Mouse (Mus musculus) hematopoietic stem cell, adult 5-6 weeks (primary cell): ENCODE results near the gene Wipi2. TPM values are rescaled to one million over a fixed set of nuclear protein-coding genes. Genes with fewer than 3 reads are reported as not detected.

ENCODE experiments used
- ATAC-seq, 2 experiments: fragments of 125-278 bp in 1 of 2; replicated peaks in 1 of 2; 2 replicates each; pipeline ENCODE4 v1.8.0; 2016 to 2017; ENCODE audit warnings: inconsistent platforms in 2 of 2, mild to moderate bottlenecking in 2 of 2, moderate number of reproducible peaks in 2 of 2, low read depth in 1 of 2, moderate TSS enrichment in 1 of 2; ENCODE audit not compliant: low FRiP score in 2 of 2, poor library complexity in 2 of 2, severe bottlenecking in 2 of 2, insufficient read depth in 1 of 2, low TSS enrichment in 1 of 2
- total RNA-seq: library from RNA; stranded (forward); fragments of 172-1452, 232-1000 nt; gene quantifications from 2 replicates; pipeline ENCODE4 v1.2.3, GENCODE M21; 2017

Wipi2 gene
- total RNA-seq: 44.5 and 53.7 TPM in 2 replicates

DNA sequence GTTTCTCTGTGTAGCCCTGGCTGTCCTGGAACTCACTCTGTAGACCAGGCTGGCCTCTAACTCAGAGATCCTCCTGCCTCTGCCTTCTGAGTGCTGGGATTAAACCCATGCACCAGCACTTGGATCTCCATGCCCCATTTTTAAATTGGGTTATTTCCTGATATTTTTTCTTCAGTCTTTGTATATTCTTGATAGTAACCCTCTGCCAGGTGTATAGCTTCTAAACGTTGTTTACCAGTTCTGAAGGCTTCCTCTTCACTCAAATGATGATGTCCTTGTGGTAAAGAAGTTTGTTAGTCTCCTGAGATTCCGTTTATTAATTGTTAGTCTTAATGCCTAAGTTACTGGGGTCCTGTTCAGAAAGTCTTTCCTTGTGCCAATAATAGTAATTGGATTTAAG lies at the start of gene Wipi2:
TSS of gene Wipi2 (plus strand) at position 301 of the 400 bp plus-strand sequence.
- no peak for ATAC-seq

DNA sequence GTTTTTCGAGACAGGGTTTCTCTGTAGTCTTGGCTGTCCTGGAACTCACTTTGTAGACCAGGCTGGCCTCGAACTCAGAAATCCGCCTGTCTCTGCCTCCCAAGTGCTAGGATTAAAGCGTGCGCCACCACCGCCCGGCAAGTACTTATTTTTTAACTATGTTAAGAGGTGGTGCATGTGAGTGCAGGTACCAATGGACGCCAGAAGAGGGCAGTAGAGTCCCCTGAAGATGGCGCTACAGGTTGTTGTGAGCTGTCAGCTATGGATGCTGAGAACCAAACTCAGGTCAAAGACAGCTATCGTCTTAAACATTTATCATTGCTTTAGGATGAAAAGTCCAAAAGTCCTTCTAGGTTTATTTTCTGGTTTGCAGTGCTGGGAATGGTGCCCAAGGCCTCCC lies 49.3 kb upstream of the Wipi2 start:
- ATAC-seq: no peak

DNA sequence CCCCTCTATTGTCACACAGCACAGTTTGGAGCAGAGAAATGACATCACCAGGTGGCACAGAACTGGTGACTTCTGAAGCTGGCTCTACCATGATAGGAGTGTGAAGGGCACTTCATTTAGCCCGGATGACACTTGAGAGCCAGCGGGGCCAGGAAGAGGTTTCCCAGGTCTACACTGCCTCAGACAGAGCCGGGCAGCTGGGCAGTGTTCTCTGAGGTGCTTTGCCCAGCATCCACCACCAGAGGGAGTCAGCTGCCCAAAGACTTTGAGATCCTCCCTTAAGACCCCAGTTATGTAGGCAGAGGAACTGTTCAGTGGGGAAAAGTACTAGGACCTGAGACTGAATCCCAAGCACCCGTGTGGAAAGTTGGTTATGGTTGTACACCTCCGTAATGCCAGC lies 46.0 kb upstream of the Wipi2 start:
- peak; percentile 65 to 71; a peak in 1 of 4 replicates for ATAC-seq

DNA sequence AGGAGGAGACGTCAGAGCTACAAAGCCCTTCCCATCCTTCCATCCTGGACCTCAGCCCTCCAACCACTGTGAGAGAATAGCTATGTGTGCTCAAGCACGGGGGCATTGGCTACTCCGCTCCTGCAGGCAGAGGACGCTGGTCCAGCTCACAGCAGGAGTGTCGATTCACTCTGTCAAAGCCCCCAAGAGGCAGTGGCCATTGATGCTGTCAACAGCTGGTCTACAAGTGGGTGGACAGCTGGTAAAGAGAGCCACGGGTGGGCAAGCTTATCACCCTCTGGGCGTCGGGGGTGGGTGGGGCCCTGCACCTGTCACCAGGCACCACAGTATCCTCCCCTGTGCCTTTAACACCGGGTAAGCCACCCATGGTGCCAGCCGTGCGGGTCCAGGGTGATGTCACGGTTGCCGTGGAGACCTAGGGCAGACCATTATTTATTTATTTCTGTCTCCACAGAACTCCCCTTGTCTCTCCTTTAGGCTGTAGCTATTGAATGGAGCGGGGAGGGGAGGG lies 43.8 kb upstream of the Wipi2 start:
- ATAC-seq: no peak

DNA sequence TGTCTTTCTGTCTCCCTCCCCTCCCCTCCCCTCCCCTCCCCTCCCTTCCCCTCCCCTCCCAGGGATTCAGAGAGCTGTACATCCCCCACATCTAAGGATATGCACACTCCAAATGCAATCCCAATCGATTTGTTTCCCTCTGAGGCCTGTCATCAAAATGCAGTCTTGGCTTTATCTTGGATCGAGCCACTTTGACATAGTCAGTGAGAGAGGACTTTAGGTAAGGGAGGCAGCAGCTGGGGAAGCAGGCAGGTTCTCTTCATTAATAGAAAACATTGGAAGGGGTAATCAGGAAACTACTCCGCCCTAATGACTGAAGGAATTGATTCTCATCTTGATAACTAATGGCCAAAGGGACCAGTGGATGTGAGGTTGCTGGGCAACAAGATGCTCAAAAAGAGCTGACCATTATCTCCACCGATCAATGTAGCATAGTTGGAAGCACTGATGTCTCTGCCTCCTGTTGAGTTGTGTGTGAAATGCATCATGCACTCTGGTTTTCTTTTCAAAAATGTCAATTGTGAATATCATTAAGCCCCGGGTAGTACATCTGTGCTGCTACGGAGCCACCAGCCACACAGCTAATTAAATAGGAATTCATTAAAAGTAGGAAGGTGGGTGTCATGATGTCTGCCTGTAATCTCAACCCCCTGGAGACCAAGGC lies 36.4 kb upstream of the Wipi2 start:
- no peak for ATAC-seq

DNA sequence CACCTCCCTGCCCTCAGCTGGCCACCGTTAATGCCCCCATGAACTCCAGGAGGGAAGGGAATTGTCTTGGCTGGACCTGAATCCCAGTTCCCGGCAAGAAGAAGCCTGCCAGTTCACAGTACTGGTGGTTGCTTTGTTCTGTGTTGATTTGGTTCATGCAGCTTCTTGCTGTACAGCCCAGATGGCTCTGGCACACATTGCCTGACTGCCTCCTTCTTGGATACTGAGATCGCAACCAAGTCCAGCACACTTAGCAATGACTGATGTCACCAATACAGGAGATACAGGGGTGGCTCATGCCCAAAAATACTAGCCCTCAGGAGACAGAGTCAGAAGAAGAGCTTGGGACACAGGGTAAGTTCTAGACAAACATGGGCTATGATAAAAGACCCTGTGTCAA lies 31.8 kb upstream of the Wipi2 start:
- no peak for ATAC-seq

DNA sequence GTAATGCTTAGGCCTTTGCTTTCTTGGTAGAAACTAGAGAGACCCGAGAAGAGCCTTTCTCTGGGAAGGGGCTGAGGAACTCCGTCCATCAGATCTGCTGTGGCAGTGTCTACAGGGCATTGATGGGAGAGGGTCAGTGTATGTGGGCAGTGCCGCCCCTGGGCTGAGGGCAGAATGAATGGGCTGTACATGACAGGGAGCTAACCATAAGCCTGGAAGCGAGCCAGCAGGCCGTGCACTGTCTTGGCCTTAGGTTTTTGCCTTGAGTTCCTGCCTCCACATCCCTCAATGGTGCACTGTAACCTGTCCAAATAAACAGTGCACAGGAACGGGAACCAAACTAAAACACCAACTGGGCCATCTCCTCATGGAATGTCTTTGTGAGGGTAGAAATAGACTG lies 30.8 kb upstream of the Wipi2 start:
- ATAC-seq: no peak

DNA sequence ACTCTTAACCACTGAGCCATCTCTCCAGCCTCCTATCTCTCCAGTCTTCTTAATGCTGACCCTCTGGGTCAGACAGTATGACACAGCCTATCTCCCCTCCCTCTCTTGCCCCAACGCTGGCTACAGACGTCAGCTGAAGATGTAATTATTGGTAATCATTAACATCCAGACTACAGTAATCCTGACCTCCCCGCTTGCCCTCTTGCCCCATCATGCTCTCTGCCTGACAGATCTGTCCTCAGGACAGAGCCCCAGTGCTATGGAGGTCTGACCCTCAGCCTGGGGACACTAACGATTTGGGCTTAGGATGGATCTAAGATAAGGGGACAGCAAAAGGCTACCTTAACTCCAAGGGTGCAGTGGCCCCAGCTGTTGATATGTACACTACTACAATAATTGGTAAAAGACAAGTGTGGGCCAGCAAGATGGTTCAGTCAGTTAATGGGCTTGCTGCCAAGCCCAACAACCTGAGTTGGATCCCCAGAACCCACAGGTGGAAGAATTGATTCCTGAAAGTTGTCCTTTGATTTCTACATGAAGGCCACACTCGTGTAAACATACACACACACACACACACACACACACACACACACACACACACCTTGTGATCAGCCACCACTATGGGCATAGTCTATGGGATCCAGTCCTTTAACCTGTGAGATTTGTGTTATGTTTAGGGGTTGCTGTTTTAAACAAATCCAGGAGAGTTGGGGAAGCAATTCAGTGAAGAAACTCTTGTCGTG lies 29.7 kb upstream of the Wipi2 start:
- ATAC-seq: no peak

DNA sequence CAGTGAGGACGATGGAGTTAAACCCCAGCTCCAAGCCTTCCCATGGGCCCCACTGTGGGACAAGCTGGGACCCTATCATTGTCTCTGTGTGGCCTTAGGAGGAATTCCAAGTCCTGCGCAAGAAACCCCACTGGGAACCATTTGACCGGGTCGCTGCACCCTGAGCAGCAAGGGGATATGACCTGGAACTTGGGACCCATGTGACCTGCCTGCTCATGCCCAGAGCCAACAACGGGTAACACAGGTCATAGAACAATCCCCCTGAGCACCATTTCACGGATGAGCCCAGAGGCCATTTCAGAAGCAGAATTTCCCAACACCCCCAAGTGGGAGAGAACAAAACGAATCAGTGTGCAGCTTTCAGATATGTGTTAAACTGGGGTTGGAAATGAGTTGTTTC lies 23.1 kb upstream of the Wipi2 start:
- no peak for ATAC-seq

DNA sequence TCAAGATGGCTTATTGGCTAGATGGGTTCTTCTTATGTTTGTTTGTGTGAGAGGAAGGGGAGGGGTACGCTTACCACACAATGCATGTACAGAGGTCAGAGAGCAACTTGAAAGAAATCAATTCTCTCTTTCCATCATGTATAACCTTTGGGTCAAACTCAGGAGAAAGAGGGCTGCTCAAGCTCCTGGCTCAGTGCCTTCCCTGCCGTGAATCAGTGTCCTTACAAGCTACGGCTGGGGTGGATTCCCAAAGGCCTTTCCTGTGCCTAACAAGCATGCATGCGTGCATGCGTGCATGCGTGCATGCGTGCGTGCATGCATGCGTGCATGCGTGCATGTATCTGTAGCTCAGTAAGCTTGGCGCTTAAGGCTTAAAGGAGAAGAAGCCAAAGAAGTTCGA lies 22.2 kb upstream of the Wipi2 start:
- ATAC-seq: no peak

DNA sequence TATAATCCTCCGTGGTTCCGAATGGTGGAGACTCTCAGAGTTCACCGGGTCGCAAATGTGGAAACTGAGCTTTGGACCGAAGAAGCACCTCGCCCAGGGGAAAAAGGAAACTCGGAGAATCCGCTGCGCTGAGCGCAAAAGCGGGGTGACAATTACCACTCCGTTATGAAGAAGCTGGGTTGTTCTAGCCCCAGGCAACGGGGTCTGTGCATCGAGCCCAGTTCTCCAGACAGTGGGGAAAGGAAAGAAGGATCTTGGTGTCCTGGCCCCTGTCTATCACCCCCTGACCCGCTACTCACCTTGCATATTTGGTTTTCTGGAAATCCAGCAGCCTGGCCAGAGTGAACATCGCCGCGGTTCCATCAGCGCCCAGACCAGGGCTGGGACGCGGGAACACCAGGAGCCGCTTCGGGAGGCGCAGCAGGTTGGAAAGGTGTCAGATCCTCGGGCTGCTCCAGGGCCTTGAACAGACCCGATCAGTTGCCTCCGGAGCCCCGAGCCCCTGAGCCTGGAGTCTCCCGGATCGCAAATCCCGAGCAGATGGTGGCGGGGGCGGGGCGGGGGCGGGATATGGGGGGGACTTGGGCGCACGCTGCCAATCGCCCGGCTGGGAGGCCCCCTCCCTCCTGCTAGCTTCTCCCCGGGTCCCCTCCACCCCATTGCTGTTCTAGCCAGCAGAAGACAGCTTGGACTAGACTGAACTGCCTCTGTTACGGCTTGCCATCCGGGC lies 19.1 kb upstream of the Wipi2 start, which contains the start of gene Mmd2:
TSS of gene Mmd2 (minus strand) at position 542 of the 730 bp plus-strand sequence.
- ATAC-seq: no peak

DNA sequence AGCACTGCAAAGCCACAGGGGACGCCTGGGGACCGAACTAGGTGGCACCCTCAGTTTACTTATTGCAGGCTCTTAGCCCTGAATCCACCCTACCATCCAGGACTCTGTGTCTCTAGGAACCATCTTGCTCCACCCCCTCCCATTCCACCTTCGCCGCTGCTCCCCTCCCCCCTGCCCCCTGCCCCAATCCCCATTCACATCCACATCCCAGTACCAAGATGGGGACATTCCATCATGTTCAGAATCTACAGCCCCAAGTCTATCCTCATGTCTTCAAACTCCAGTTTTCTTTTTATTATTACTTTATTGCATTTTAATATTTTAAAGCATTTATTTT lies 18.5 kb upstream of the Wipi2 start:
- ATAC-seq: no peak

DNA sequence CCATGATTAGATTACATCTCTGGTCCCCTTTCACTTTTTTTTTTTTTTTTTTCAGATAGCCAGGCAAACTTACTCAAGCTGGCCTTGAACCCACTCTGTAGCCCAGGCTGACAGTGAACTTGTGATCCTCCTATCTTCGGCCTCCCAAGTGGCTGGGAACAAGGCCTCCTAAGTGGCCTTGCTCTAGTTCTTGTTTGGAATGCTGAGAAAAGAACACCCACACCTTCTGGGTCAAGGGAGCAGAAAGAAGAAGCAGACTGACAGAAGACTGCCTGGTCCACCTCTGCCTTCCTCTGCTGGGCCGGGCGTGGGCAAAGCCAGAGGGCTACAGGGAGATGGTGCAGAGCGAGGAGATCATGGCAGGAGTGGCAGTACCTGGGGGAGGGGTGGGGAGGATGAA lies 17.1 kb upstream of the Wipi2 start:
- ATAC-seq: no peak

DNA sequence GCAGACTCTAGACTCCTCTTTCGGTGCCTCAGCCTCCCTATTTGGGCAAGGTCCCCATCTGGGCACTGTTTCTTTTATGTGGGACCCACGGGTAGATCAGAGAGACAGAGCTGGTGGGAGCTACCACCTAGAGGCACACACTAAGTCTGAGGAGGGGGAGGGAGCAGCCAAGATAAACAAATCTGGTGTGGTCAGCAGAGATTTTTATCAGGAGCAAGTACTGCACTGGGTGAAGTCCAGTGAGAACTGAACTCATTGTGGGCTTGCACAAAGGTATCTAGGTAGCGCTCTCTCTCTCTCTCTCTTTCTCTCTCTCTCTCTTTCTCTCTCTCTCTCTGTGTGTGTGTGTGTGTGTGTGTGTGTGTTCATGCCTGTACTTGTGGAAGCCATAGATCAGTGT lies 13.0 kb upstream of the Wipi2 start:
- ATAC-seq: no peak

DNA sequence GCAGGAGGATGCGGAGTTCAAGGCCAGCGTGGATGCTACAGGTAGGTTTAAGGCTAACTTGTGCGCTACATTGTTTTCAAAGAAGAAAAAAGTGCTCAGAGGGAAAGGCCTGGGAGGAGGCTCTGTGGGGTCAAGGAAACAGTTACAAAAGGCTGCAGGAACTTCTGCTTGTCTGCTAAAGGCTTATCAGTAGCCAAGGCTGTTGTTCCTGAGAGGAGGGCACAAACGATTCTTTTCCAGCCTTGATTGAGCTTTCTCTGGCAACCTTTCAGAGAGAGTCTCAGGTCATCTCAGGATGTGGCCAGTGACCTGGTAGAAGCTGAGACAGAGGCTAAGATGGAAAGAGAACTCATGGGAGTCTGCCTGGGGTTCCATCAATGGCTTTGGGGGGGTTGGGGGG lies 11.9 kb upstream of the Wipi2 start:
- ATAC-seq: no peak

DNA sequence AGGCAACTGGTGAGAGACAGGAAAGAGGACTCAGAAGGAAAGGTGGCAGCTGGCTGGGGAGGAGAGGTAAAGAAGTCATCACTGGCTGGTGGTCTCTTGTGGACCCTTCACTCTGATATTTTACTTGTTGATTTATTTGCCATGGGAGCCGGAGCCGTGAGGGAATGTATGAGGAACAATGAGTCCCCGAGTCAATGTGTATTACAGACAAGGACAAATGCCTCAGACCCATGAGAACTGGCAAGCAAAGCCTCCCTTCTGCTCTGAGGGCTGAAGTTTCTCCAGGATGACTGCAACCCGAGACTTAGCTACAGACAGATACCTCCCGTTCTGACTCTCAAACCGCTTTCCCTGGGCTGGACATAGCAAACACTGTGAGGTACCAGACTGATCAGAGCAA lies 11.2 kb upstream of the Wipi2 start:
- ATAC-seq: no peak

DNA sequence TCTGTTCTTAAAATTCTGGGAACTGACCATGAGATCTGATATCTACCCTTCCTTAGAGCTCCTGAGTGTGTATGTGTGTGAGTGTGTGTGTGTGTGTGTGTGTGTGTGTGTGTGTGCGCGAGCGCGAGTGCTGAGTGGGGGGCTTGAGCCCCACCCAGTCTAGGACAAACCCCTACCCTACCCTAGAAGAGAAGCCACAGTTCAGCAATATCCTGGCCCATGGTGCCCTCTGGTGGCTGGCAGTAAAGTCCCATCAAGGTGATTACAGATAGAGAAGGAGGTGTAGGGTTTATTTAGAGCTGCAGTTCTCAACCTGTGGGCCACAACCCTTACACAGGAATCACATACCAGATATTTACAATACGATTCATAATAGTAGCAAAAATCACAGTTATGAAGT lies 7.6 kb upstream of the Wipi2 start:
- peak in 1 of 2 experiments; percentile 53; a peak in 1 of 4 replicates for ATAC-seq

DNA sequence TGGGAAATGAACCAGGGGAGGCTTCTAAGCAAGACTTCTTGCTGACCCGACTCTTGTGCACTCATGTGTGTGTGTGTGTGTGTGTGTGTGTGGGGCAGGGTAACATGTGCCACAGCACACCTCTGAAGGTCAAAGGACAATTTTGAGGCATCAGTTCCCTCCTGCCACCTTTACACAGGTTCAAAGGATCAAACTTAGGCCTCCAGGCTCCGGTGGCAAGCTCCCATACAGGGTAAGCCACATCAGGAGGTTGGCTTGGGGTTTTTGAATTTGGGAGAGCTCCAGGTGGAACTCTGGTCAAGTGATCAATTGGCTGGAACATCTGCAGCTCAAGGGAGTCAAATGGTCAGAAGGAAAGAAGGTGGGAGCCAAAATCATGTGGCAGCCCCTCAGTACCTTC lies 6.1 kb upstream of the Wipi2 start:
- no peak for ATAC-seq
